Mouse (Mus musculus): ENCODE measurements around the gene Alk. TPM values are rescaled to one million over a fixed set of nuclear protein-coding genes. Genes with fewer than 3 reads are reported as not detected.
A peak's percentile ranks its signal among the peaks of the same experiment; 100 is the strongest.

Alk gene
- polyA plus RNA-seq, 1 experiment from 2014 or later = 0.03 TPM

GRCm38 (mm10) chr17:72271640-72272039, 332.8 kb downstream of the Alk start:
- Histone ChIP-seq H3K27me3 (ENCODE audit: insufficient read depth, low read length) (no peaks in the 10 kb centered on the region), H3K9me3 (ENCODE audit: low read depth, low read length) (no peaks in the 10 kb centered on the region), H3K36me3 (ENCODE audit: insufficient read depth) (no peaks in the 10 kb centered on the region), H3K4me3 (ENCODE audit: low read depth, low read length) (no peak overlapping the region), H3K4me1 (ENCODE audit: insufficient read depth) (no peaks in the 10 kb centered on the region), H3K9ac (no peak overlapping the region), H3K4me2 (no peak overlapping the region), H3K27ac (ENCODE audit: low read depth) (no peak overlapping the region)
- no peak for DNase-seq
- ATAC-seq (ENCODE audit: insufficient read depth) = no peak
- no peak for TF ChIP-seq CTCF (IDR thresholded peaks at IDR 0.05; ENCODE audit: low read depth)
- WGBS = 78% methylated on average over 1 of the region's 1 CpGs

- no peaks in the 10 kb centered on the region for H3K36me3 ChIP-seq (ENCODE audit: insufficient read depth)
- DNase-seq = no peak
- no peak overlapping the region for H3K9ac ChIP-seq
- H3K4me2 ChIP-seq = no peak overlapping the region
- H3K9me3 ChIP-seq (ENCODE audit: low read depth, low read length) = no peaks in the 10 kb centered on the region
- ATAC-seq (ENCODE audit: insufficient read depth) = no peak
- whole genome bisulfite sequencing = 74% methylated on average over 5 of the region's 5 CpGs
- peaks cover 13% of the 10 kb centered on the region for H3K4me1 ChIP-seq (ENCODE audit: insufficient read depth)
- H3K27ac ChIP-seq (ENCODE audit: low read depth) = no peak overlapping the region
- no peaks in the 10 kb centered on the region for H3K27me3 ChIP-seq (ENCODE audit: insufficient read depth, low read length)
- no peak for TF ChIP-seq CTCF (IDR thresholded peaks at IDR 0.05; ENCODE audit: low read depth)
- no peak overlapping the region for H3K4me3 ChIP-seq (ENCODE audit: low read depth, low read length)
These were observed 335.9 kb downstream of the Alk start for GRCm38 (mm10) chr17:72268529-72268928.

- H3K27ac ChIP-seq (ENCODE audit: low read depth) = no peak overlapping the region
- no peaks in the 10 kb centered on the region for H3K9me3 ChIP-seq (ENCODE audit: low read depth, low read length)
- ATAC-seq (ENCODE audit: insufficient read depth) (peak; percentile 89), DNase-seq (peak; percentile 94)
- H3K4me2 ChIP-seq = no peak overlapping the region
- H3K9ac ChIP-seq = no peak overlapping the region
- H3K4me1 ChIP-seq (ENCODE audit: insufficient read depth) = peaks cover 13% of the 10 kb centered on the region
- WGBS = 39% methylated on average over 9 of the region's 9 CpGs
- TF ChIP-seq CTCF (IDR thresholded peaks at IDR 0.05; ENCODE audit: low read depth) = no peak
- no peaks in the 10 kb centered on the region for H3K27me3 ChIP-seq (ENCODE audit: insufficient read depth, low read length)
- H3K36me3 ChIP-seq (ENCODE audit: insufficient read depth) = no peaks in the 10 kb centered on the region
- no peak overlapping the region for H3K4me3 ChIP-seq (ENCODE audit: low read depth, low read length)
These were observed 339.0 kb downstream of the Alk start for GRCm38 (mm10) chr17:72265171-72266022.

- WGBS = 87% methylated on average over 5 of the region's 5 CpGs
- Histone ChIP-seq H3K4me2 (no peak overlapping the region), H3K9me3 (ENCODE audit: low read depth, low read length) (no peaks in the 10 kb centered on the region), H3K36me3 (ENCODE audit: insufficient read depth) (no peaks in the 10 kb centered on the region), H3K9ac (no peak overlapping the region), H3K27ac (ENCODE audit: low read depth) (no peak overlapping the region), H3K4me3 (ENCODE audit: low read depth, low read length) (no peak overlapping the region), H3K4me1 (ENCODE audit: insufficient read depth) (peaks cover 16% of the 10 kb centered on the region), H3K27me3 (ENCODE audit: insufficient read depth, low read length) (no peaks in the 10 kb centered on the region)
- no peak for ATAC-seq (ENCODE audit: insufficient read depth)
- DNase-seq = no peak
- no peak for TF ChIP-seq CTCF (IDR thresholded peaks at IDR 0.05; ENCODE audit: low read depth)
These were observed 351.0 kb downstream of the Alk start for GRCm38 (mm10) chr17:72253411-72253810.

GRCm38 (mm10) chr17:72251554-72251953, 352.9 kb downstream of the Alk start:
- 64% methylated on average over 4 of the region's 4 CpGs for WGBS
- no peak for DNase-seq
- TF ChIP-seq CTCF (IDR thresholded peaks at IDR 0.05; ENCODE audit: low read depth) = no peak
- Histone ChIP-seq H3K4me1 (ENCODE audit: insufficient read depth) (peaks cover 16% of the 10 kb centered on the region), H3K9ac (no peak overlapping the region), H3K27me3 (ENCODE audit: insufficient read depth, low read length) (no peaks in the 10 kb centered on the region), H3K4me2 (no peak overlapping the region), H3K4me3 (ENCODE audit: low read depth, low read length) (no peak overlapping the region), H3K36me3 (ENCODE audit: insufficient read depth) (no peaks in the 10 kb centered on the region), H3K9me3 (ENCODE audit: low read depth, low read length) (no peaks in the 10 kb centered on the region), H3K27ac (ENCODE audit: low read depth) (no peak overlapping the region)
- peak; percentile 10; the same call in 1 of the 2 replicates for ATAC-seq (ENCODE audit: insufficient read depth)

GRCm38 (mm10) chr17:72250482-72251405, 353.7 kb downstream of the Alk start:
- DNase-seq (peak; percentile 63), ATAC-seq (ENCODE audit: insufficient read depth) (peak; percentile 74)
- H3K4me1 ChIP-seq (ENCODE audit: insufficient read depth) = peaks cover 16% of the 10 kb centered on the region
- no peaks in the 10 kb centered on the region for H3K27me3 ChIP-seq (ENCODE audit: insufficient read depth, low read length)
- no peak overlapping the region for H3K9ac ChIP-seq
- no peaks in the 10 kb centered on the region for H3K9me3 ChIP-seq (ENCODE audit: low read depth, low read length)
- 47% methylated on average over 7 of the region's 7 CpGs for WGBS
- H3K27ac ChIP-seq (ENCODE audit: low read depth) = no peak overlapping the region
- TF ChIP-seq CTCF (IDR thresholded peaks at IDR 0.05; ENCODE audit: low read depth) = no peak
- no peaks in the 10 kb centered on the region for H3K36me3 ChIP-seq (ENCODE audit: insufficient read depth)
- no peak overlapping the region for H3K4me3 ChIP-seq (ENCODE audit: low read depth, low read length)
- H3K4me2 ChIP-seq = no peak overlapping the region

GRCm38 (mm10) chr17:72242036-72242435, 362.4 kb downstream of the Alk start:
- Histone ChIP-seq H3K27me3 (ENCODE audit: insufficient read depth, low read length) (no peaks in the 10 kb centered on the region), H3K9ac (no peak overlapping the region), H3K4me2 (no peak overlapping the region), H3K4me3 (ENCODE audit: low read depth, low read length) (no peak overlapping the region), H3K9me3 (ENCODE audit: low read depth, low read length) (no peaks in the 10 kb centered on the region), H3K36me3 (ENCODE audit: insufficient read depth) (no peaks in the 10 kb centered on the region), H3K27ac (ENCODE audit: low read depth) (no peak overlapping the region), H3K4me1 (ENCODE audit: insufficient read depth) (no peaks in the 10 kb centered on the region)
- TF ChIP-seq CTCF (IDR thresholded peaks at IDR 0.05; ENCODE audit: low read depth) = peak; percentile 78
- DNase-seq (peak; percentile 53), ATAC-seq (ENCODE audit: insufficient read depth) (no peak)
- WGBS = 47% methylated on average over 4 of the region's 4 CpGs
